Mouse (Mus musculus): ENCODE data around the gene Smarcb1.
"Not testable (repeated sequence)": the region's sequence is repeated elsewhere in the genome, so short reads cannot be mapped to it uniquely, and the experiment has no call there.

The Smarcb1 gene

DNA sequence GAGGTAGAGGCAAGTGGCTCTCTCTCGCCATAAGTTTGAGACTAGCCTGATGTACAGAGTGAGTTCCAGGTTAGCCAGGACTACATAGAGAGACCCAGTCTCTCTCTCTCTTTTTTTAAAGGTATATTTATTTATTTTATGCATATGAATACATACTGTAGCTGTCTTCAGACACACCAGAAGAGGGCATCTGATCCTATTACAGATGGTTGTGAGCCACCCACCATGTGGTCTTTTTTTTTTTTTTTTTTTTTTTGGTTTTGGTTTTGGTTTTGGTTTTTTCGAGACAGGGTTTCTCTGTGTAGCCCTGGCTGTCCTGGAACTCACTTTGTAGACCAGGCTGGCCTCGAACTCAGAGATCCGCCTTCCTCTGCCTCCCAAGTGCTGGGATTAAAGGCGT, 33.9 kb downstream of the Smarcb1 start:
- DNase-seq, result not testable (repeated sequence)

DNA sequence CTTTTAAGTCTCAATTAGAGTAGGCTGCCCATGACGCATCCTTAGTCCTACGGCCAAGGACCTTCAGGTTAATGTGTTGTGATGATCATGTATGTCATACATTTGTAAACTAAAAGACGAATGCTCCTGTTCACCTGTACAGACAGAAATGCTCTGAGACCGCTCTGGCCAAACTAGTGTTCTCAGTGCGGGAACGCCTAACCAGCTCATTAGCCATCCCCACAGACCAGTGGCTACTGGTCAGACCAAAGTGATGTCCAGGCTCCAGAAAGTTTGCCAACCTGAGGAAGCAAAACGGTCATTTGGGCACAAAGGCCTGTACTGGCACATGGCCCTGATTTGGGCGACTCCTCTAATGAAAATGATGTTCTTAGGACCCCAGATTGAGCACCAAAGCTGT, 36.7 kb downstream of the Smarcb1 start:
- DNase-seq, result no peak

DNA sequence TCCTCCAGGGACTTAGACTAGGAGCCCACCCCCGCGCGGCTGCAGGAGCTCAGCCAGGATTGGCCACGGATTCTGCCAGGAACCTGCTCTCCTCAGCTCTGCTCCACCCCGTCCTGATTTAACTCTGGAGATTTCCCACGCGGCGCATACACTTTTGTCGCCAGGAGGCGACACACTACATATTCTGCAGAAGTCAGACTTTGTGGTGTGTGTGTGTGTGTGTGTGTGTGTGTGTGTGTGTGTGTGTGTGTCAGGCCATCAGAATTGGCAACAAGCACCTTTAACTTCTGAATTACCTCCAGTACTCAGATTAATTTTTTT, 38.2 kb downstream of the Smarcb1 start:
- DNase-seq, result peak; percentile 93

DNA sequence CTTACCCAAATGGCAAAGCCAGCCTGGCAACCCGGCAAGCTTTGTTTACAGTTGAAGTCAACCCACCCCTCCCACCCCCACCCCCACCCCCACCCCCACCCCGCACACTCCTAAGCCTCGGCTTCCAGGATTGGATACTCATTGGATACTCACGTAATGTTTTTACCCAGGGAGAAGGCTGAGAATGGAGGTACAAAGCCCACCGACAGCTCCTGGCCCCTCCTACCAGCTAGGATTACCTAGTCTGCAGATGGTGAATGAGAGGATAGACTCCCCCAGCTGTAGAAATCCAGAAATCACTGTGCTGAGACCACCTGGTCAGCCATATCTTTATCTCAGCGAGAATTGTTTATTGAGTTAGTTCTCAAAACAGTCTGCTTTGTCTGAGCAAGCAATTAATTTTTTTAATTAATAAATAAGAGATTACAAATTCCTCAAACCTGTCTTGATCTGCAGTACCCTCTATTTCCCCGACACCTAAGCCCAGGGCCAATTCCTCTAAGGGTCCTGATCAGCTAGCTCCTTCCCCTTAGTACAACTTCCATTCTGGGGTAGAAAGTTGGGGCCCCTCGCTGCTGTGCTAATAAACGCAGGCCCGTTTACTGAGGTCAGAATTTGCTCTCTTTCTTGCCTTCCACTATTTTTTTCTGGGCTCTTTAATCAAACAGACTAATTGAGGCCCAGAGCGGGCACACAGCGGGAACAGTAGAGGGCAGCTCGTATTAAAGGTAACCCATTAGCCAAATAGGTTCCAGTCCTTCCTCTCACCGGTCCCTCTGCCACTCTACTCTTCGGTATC, 38.8 kb downstream of the Smarcb1 start:
- DNase-seq, result no peak

DNA sequence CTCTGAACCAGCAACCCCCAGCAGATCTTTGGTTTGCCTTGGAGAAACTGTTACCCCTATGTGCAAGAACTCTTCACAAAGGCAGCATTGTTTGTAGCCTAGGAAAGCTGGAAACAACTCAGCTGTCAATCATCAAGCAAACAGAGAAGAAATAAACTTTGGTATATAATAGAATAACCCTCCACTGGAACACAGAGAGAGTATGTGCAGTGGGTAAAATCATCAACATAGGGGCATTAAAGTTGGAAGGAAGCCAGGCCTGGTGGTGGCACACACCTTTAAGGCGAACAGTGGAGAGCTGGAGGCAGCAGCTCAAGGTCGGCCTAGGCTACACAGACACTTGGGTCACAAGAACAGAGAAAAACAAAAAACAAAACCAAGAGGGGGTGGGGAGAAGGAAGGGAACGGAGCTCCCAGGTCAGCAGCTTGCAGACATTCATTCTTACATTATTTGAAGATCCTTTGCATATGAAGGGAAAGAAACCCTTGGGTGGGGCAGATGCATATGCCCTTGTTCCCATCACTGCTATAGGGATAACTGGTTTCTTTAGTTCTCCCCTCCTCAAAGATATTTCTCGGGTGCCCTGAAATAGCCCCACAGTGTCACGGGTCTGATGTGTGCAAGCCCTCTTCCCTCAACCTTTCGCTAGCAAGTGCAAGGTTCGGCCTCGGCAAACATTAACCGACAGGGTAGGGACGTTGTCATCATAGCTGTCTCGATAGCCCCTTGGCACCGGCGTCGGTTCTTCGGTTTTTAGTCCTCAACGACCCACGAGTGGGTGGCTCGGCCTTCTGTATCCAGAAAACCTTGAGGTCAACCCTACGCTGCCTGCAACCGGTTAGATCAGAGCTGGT, 39.6 kb downstream of the Smarcb1 start:
- DNase-seq, result no peak

DNA sequence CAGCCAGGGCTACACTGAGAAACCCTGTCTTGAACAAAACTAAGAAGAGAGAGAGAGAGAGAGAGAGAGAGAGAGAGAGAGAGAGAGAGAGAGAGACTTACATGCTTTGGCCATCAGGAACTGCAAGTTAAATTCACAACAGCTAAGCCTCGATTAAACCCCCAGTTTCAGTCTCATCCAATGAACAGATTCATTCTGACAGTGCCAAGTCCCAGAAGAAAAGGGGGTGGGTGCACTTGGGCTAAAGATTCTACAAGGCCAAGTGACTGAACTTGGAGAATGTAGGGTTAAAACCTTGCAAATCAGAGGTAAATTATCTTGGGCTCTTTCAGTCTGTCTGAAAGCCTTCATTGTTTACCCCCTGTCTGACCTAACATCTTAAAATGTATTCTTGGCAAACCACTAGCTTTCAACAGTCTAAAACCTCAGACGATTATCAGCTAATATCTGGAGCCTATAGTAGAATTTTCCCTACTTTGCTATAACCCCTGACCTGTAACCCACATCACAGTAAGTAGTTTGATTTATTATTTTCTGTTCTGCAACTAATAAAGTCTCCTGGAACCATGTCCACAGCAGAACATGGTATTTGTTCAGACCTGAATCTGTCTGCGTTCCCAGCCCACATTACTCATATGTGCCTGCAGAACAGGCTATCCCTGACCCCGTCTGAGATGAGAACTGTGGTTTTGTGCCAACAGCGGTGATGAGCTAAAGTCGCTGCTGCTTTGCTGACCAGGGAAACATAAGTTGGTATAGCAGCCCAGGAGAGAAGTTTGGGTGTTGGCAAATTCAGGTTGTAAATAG, 40.4 kb downstream of the Smarcb1 start:
- DNase-seq, result no peak

DNA sequence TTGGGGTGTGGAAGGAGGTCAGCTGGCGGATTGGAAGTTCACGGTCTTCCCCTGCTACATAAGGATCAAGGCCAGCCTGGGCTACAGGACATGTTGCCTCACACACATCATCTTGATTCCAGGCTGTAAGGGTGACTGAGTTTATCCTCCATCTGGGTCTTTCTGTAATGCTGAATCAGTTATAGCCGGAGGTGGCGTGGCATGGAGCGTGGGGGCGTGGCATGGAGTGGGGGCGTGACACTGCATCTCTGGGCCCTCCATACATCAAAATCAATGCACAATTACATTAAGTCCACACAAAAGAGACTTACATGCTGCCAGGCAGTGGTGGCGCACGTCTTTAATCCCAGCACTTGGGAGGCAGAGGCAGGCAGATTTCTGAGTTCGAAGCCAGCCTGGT, 41.1 kb downstream of the Smarcb1 start:
- no peak for DNase-seq

DNA sequence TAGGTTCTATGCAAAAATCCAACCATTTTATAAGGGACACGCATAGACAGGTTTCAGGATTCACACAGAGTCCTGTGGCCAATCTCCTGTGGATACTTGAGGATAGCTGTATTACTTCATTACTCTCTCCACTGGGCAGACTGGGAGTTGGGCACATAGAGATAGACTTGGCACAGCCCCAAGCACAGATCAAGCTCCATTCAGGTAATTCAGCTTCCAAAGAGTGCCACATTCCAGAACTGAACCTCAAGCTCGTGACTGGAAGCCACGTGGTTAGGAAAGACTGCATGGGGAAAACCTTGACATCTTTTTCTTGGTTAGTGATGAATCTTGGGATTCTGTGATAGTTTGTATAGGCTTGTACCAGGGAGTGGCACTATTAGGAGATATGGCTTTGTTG, 42.6 kb downstream of the Smarcb1 start:
- DNase-seq, result peak; percentile 30

DNA sequence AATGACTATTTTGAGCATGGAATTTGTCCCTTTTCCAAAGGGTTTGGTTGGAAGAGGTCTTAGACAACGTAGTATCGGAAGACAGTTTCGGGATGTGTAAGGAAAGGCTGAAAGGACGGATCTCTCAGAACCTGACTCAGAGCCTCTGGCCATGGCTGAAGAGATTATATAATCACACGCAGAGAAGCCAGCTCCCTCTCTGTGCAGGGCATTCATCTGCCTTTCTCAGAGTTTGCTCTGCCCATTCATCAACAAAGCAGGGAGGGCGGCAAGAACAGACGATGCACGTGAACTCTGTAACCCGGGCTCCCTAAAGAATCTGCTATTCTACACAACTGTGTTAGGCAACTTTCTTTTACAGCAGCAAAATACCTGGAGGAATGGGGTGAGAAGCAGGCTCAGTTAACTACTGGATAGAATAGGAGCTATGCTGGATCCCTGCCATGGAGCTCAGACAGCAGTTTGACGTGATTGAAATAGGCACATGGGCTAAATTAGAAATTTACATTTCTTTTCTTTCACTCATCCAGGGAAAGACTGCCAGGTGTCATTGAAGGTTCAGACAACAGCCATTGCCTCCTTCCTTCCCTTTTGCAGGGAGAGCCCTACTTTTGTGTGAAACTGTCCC, 47.8 kb downstream of the Smarcb1 start:
- no peak for DNase-seq

DNA sequence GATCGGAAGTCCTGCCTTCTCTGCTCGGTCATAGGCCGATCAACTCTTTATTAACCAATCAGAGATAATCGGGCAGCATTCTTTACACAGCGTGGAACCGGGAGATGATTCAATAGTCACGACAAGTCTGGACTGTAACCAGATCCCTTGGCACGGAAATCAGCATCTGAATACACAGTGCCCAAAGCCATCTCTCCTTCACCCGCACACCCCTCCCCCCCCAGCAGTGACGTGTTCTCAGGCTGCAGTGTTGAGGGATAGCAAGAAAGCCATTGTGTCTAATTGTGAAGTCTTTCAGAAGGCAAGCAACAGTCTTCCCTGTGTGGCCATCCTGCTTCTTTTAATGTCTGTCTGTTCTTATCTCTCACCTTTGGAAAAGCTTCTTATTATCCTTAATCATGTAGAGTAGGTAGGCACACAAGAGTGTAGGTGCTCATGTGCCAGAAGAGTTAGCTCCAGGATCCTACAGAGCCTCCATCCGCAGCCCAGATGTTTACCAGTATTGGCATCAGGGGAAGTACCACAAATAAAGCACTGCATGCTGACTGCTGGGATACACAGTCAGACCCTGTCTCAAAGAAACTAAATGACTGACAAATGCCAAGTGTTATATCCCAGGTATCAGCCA, 48.4 kb downstream of the Smarcb1 start:
- peak; percentile 85 for DNase-seq

DNA sequence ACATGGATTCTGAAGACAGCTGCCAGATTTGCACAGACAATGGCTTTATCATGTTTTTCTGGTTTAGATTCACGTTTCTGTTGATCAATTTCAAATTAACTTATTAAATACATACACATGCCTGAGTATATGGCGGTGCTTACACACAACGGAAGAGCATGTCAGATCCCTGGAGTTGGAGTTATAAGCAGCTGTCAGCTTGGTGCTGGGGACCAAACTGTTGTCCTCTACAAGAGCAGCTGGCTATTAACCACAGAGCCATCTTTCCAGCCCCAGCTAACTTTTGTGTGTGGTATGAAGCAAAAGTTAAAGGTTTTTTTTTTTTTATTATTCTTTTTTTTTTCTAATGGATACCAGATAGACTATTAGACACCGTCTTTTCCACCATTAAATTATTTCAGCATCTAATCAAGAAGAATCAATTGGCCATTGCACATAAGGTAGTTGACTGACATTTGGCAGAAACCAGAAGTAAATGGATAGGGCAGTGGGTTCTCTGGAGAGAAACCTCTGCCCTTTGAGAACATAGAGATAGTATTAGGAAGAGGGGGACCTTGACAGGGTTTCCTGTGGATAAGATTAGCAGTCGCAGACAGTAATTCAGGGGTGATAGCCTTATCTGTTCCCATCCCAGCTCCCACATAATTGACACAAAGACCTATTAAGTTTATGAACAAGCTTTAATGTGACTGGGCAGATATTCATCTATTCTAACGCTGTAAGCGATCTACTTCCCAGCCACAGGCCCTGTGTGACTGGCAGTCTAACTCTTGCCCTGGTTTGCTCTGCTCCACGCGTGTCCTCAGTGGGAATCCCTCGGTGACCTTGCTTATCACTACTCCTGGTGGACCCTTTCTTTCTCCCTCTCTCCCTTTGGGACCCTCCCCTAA, 49.1 kb downstream of the Smarcb1 start:
- DNase-seq, result no peak

DNA sequence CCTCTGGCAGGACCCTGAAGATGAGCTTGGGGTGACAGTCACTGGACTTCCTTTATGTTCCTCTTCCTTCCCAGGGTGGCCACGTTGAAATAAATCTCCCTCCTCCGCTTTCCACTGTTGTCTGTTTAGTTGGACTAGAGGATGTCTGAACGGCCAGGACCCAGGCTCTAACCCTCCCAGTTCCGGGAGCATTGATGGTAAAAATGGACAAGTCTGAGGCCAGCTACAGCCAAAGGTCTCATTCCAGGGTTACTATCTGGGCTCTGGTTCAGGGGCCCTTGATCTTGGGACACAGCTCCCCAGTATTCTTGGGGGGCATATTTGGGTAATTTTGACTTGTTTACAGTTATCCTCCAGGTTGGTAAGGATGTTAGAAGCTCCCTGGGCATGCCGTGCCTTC, 59.8 kb downstream of the Smarcb1 start:
- no peak for DNase-seq

DNA sequence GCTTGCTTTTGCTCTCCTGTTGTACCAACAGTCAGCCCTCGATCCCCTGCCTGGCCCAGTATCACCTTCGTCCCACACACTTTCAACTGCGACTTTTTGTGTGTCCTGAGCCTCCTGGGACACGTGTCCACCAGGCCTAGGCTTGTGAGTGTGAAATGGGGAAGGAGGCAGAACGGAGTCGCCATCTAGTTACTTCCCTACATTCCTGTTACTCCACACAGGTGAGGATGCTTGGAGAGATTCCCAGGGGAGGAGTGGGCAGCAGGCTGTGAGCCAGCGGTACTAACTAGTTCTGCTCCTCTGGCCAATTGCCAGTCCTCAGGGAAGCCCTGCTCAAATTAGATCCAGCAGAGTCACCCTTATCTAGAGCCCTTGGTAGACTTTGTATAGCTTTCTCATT, 60.7 kb downstream of the Smarcb1 start:
- no peak for DNase-seq

DNA sequence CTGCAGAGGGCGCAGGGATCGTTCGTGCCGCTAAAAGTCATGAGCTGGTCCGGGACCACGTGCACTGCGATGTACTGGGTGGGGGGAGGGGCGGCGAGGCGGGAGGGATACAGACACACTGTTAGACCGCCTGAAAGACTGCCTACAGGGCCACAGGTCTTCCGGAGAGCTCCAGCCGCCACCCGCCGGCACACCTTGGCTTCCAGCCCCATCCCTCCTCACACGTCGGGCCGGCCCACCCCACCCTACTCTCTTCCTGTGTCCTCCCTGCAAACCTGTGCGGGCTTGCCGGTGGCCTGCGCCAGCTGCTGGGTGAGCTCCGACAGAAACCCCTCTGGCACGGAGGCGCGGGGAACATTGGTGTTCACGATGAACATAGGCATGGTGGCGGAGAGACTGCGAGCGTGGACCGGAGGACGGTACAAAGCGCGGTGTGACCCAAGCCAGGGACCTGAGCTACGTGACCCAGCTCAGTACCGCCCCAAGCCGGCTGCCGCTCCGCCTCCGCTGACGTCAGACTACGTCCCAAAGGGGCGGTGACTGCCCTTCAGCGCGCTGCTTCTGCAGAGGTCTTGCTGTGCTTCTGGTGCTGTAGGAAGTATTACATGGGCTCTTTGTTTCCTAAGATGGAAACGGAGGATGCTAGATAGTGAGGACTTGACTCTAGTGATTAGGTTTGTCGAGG, 61.5 kb downstream of the Smarcb1 start, which contains the start of gene Mif:
Mif (minus strand) TSS at position 455 of the 685 bp plus-strand sequence.
- DNase-seq, result peak; percentile 89

DNA sequence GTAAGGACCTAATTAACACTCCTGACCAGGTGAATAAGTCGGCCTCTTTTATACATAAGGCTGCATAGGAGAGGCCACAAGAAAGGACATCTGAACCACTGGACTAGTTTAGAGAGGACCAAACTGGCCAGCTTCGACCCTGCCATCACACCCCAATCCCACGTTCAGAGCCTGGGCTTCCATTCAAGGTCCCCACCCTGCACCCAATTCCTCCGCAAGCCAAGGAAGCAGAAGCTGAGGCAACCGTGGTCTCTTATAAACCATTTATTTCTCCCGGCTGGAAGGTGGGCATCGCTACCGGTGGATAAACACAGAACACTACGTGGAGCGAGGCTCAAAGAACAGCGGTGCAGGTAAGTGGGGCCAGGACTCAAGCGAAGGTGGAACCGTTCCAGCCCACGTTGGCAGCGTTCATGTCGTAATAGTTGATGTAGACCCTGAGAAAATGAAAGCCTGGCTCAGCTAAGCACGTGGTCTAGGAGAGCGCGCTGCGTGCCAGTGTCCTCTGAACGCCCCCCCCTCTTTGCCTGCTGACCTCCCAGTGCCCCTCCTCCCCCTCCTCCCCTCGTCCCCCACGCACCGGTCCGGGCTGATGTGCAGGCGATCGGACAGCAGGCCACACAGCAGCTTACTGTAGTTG, 62.2 kb downstream of the Smarcb1 start:
- DNase-seq, result peak; percentile 38

DNA sequence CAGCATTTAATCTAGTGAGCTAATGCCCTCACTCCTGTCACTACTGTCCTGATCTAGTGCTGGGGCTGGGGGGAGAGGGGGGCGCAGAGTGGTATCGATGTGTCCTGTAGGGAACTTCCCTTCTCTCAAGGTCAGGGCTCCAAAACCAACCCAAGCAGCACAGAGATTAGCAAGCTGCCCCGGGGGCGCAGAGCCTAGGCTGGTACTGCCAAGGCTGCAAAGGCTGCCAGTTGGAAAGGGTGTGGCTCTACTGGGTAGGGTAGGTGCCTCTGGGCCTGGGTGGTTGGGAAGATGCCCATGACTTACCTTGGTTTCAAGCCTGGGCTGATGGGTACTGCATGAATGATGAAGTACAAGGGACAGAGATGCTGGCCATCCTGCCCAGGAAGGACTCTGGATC, 63.8 kb downstream of the Smarcb1 start:
- DNase-seq, result no peak

DNA sequence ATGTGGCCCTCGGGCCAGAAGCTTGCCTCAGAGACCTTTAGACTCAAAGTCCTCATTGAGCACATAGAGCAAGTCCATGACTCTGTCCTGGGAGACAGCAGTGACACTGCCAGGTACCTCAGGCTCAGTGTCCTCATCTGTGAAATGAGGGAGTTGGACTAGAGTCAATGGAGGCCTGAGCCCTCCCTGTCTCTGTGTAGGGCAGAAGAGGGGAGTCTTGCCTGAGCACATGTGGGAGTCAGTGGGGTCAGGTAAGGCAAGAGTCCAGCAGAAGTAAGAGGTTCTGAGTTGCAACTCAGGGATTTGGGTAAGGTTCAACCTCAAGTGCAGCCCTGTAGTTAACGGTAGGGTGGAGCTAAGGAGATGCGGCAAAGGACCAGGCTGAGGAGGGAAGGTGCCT, 64.4 kb downstream of the Smarcb1 start:
- no peak for DNase-seq

DNA sequence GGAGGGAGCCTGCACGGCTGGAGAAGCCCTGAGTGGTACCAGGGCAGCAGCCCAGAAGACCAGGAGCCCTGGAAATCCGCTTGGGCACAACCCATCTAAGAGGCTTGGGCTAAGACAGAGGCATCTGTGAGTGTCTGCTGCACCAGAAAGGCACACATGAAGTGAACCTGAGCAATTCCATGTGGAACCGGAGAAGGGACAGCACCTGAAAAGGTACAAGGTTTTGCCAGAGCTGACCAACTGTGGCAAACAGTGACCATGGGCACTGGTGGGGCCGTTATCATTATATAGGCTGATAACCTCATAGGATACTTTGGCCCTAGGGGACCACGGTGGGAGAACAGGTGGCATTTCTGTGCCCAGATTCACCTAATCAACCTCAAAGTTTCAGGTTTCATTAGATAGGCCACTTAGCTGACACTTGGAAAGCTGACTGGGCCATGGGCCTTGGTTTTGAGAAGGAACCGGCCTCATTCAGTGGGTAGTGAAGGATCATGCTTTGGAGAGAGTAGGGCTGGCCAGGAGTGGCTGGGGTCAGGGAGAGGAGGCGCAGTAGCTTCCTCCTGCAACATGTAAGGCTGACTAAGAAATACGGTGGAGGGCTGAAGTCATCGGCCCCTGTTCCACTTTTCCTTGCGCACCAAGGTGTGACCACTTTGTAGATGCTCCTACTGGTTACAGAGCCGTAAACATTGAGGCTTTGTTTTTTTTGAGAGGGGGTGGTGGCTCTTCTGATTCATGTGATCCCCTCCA, 65.1 kb downstream of the Smarcb1 start:
- no peak for DNase-seq

DNA sequence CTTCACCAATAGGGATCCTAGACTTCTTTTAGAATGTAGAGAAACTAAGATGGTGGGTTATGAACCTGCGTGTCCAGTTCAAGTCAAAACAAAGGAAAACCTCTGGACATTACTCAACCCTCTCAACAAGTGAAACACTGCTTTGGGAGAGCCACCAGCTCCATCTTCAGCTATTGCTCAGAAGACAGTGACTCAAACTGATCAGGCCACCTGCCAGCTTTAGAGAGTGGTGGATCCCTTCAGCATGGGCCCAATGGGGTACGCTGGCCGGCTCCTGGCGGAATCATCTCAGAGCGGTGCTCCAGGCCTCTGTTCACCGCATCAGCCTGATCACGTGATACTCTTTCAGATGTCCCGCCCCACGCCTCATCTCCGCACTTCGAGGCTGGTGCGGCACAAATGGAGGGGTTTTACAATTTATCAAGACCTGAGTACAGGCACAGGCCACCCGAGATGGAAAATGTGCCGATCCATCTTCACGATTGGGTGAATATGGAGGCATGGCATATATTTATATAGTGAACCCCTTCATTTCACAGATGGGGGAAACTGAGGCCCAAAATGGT, 65.9 kb downstream of the Smarcb1 start:
- DNase-seq, result no peak
